10 mouse cellular contexts compared by ENCODE assay signal in the genomic region with DNA sequence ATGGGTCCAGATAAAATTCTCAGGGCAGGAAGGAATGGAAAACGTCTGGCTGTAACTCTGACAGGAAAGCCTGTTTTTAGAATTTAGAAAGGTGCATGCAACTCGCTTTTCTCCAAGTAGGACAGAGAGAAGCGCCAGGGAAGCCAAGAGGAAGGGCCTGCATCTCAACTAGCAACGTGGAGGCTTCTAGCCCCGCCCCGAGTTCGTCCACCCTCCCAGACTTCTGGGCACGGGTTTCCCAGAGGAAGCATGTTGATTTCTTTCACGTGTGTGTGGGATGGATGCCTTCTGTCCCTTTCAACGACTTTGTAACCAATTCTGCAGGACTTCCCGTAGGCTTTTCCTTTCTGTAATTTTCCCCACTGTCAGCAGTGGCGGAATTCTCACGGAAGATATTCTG.
DNase-seq lines count a peak whose midpoint lies in the region; ATAC-seq and TF ChIP-seq lines count a peak whose summit lies in the region.
"Had no signal": no experiment of that assay in that cellular context is flagged by ENCODE, and none has a peak within 500 bp of the region (broad histone marks: within the 10 kb centered on the region; RNA-seq: fewer than 3 reads in every experiment).

No protein-coding gene starts in this region.

- TF ChIP-seq POLR2A in thymus, adult 2 months (IDR thresholded peaks at IDR 0.05; ENCODE audit: control insufficient read depth, extremely low read depth, insufficient read depth, low read length, poor library complexity) = no peak

- H3K27me3 ChIP-seq in heart, embryonic 11.5 days (ENCODE audit: control insufficient read depth, insufficient read depth, low read length) = 0 out of 2 replicates have a peak, but pooled peaks cover 3% of the 10 kb centered on the region
- no peaks in the 10 kb centered on the region for H3K27me3 ChIP-seq in lung, embryonic 16.5 days (ENCODE audit: control insufficient read depth, insufficient read depth, low read depth, low read length)
- no peaks in the 10 kb centered on the region for H3K27me3 ChIP-seq in thymus, adult 2 months (ENCODE audit: control insufficient read depth, insufficient read depth, low read length)

- no peaks in the 10 kb centered on the region for H3K9me3 ChIP-seq in heart, embryonic 11.5 days (replicated peaks; ENCODE audit: control insufficient read depth, low read length)
- H3K9me3 ChIP-seq in lung, embryonic 16.5 days (ENCODE audit: control insufficient read depth, low read length) = no peaks in the 10 kb centered on the region

- 38% methylated on average over 13 of the region's 13 CpGs for WGBS in heart, embryonic 11.5 days (ENCODE audit: insufficient replicate concordance)
- WGBS in lung, embryonic 16.5 days = 37% methylated on average over 13 of the region's 13 CpGs
- 70% methylated on average over 13 of the region's 13 CpGs for WGBS in thymus, adult 2 months

- no peak for TF ChIP-seq CTCF in thymus, adult 2 months (IDR thresholded peaks at IDR 0.05; ENCODE audit: borderline replicate concordance, control insufficient read depth, extremely low read depth, insufficient read depth, low read length, poor library complexity)

- H3K4me2 ChIP-seq in heart, embryonic 11.5 days = peak overlapping the region; percentile 6
- no peak overlapping the region; the same call in 1 of the 2 replicates for H3K4me2 ChIP-seq in lung, embryonic 16.5 days (ENCODE audit: low read depth, low read length)

- H3K36me3 ChIP-seq in heart, embryonic 11.5 days (ENCODE audit: control insufficient read depth, insufficient read depth, low read length) = no peaks in the 10 kb centered on the region
- H3K36me3 ChIP-seq in lung, embryonic 16.5 days (ENCODE audit: control insufficient read depth, insufficient read depth, low read length) = no peaks in the 10 kb centered on the region
- no peaks in the 10 kb centered on the region for H3K36me3 ChIP-seq in thymus, adult 2 months (ENCODE audit: control insufficient read depth, insufficient read depth, low read length)

- H3K9ac ChIP-seq in heart, embryonic 11.5 days (ENCODE audit: low read depth, low read length) = no peak overlapping the region
- H3K9ac ChIP-seq in lung, embryonic 16.5 days (ENCODE audit: low read length) = no peak overlapping the region

- no peak overlapping the region for H3K27ac ChIP-seq in heart, embryonic 11.5 days (ENCODE audit: low read depth, low read length)
- H3K27ac ChIP-seq in lung, embryonic 16.5 days (ENCODE audit: low read length) = no peak overlapping the region
- no peak overlapping the region for H3K27ac ChIP-seq in thymus, adult 2 months (ENCODE audit: control insufficient read depth, insufficient read depth, low read length)

- ATAC-seq in heart, embryonic 11.5 days (replicated peaks; ENCODE audit: insufficient number of reproducible peaks, low FRiP score, low TSS enrichment) = no peak
- peak; percentile 66; the same call in 1 of the 2 replicates for ATAC-seq in lung, embryonic 16.5 days (ENCODE audit: low read depth)
- ATAC-seq in granulocyte monocyte progenitor cell, adult 5-6 weeks (replicated peaks; ENCODE audit: poor library complexity, severe bottlenecking) = no peak

- peak; percentile 22 to 27 for DNase-seq in layer of hippocampus, adult 18-20 months (ENCODE audit: low spot score in 2 of 2)
- no peak for DNase-seq in layer of hippocampus, adult 8-10 months (ENCODE audit: low spot score in 2 of 2)
- DNase-seq in gastrocnemius, postnatal 10 days = peak; percentile 49
- no peak for DNase-seq in embryo, embryonic 10 days (ENCODE audit: low spot score)
- no peak for DNase-seq in thymus, adult 2 months
- DNase-seq: cerebellum, postnatal 25 days had no signal

- no peak overlapping the region for H3K4me3 ChIP-seq in heart, embryonic 11.5 days (ENCODE audit: low read depth, low read length)
- no peak overlapping the region for H3K4me3 ChIP-seq in lung, embryonic 16.5 days (ENCODE audit: low read length)
- no peak overlapping the region for H3K4me3 ChIP-seq in thymus, adult 2 months (ENCODE audit: control insufficient read depth, insufficient read depth, low read length)
- H3K4me3 ChIP-seq: myocyte had no signal

- H3K4me1 ChIP-seq in heart, embryonic 11.5 days (ENCODE audit: control insufficient read depth, insufficient read depth, low read length) = 0 out of 2 replicates have a peak, but pooled peaks cover 4% of the 10 kb centered on the region
- H3K4me1 ChIP-seq in lung, embryonic 16.5 days (replicated peaks; ENCODE audit: control insufficient read depth, insufficient read depth, low read length) = no peaks in the 10 kb centered on the region; the same call in 1 of the 2 replicates
- peaks cover 5% of the 10 kb centered on the region for H3K4me1 ChIP-seq in thymus, adult 2 months (replicated peaks; ENCODE audit: control insufficient read depth, insufficient read depth, low read length)

Comparison
In these comparisons a context has a peak if more than half of its experiments do, and no peak if none do; other contexts are left out.
1. DNase-seq: peak in layer of hippocampus, adult 18-20 months (2 of 2) and gastrocnemius, postnatal 10 days (single experiment); none in layer of hippocampus, adult 8-10 months (0 of 2), embryo, embryonic 10 days (single experiment) and thymus, adult 2 months (single experiment).